Mouse (Mus musculus) frontal cortex, postnatal 14 days (tissue): ENCODE data around the gene Tbca.

ENCODE experiments used
- DNase-seq, 2 experiments: peaks; one replicate each; pipeline ENCODE4 v3.0.0; 2022; ENCODE audit warnings: low spot score in 2 of 2

The Tbca gene

GRCm38 (mm10) chr13:94847870-94848269 is 59.2 kb downstream of the Tbca start:
- no peak for DNase-seq

- no peak for DNase-seq
Observed at GRCm38 (mm10) chr13:94849351-94849750, 60.6 kb downstream of the Tbca start.

- DNase-seq = no peak
Observed at GRCm38 (mm10) chr13:94858016-94858575, 69.4 kb downstream of the Tbca start.

GRCm38 (mm10) chr13:94859256-94859655 is 70.5 kb downstream of the Tbca start:
- no peak for DNase-seq

- no peak for DNase-seq
Observed at GRCm38 (mm10) chr13:94862491-94863230, 74.0 kb downstream of the Tbca start.

GRCm38 (mm10) chr13:94866906-94867305 is 78.2 kb downstream of the Tbca start:
- DNase-seq = no peak

- DNase-seq = no peak
Observed at GRCm38 (mm10) chr13:94867772-94868171, 79.1 kb downstream of the Tbca start.

- no peak for DNase-seq
Observed at GRCm38 (mm10) chr13:94868478-94868950, 79.8 kb downstream of the Tbca start.

GRCm38 (mm10) chr13:94869541-94869940 is 80.8 kb downstream of the Tbca start:
- no peak for DNase-seq

GRCm38 (mm10) chr13:94870071-94870460 is 81.4 kb downstream of the Tbca start:
- no peak for DNase-seq

- DNase-seq = no peak
Observed at GRCm38 (mm10) chr13:94870461-94871186, 81.9 kb downstream of the Tbca start.

GRCm38 (mm10) chr13:94871806-94872320 is 83.2 kb downstream of the Tbca start:
- no peak for DNase-seq

- no peak for DNase-seq
Observed at GRCm38 (mm10) chr13:94872439-94872838, 83.7 kb downstream of the Tbca start.

- no peak for DNase-seq
Observed at GRCm38 (mm10) chr13:94873111-94874038, 84.7 kb downstream of the Tbca start.

- no peak for DNase-seq
Observed at GRCm38 (mm10) chr13:94874039-94874425, 85.3 kb downstream of the Tbca start.

GRCm38 (mm10) chr13:94874656-94875395 is 86.1 kb downstream of the Tbca start:
- no peak for DNase-seq

GRCm38 (mm10) chr13:94875396-94875880 is 86.7 kb downstream of the Tbca start, which contains the start of gene Otp:
Gene Otp (plus strand): TSS chr13:94875602.
- DNase-seq = no peak

- DNase-seq = no peak
Observed at GRCm38 (mm10) chr13:94876286-94877210, 87.8 kb downstream of the Tbca start.

- no peak for DNase-seq
Observed at GRCm38 (mm10) chr13:94877211-94877590, 88.5 kb downstream of the Tbca start.
